Mouse (Mus musculus) ES-E14 (cell line): ENCODE results near the gene Acad12.

ENCODE experiments used
- CHD2 ChIP-seq: IDR thresholded peaks from 2 replicates; pipeline ENCODE4 v1.6.1; 2014; ENCODE audit warnings: mild to moderate bottlenecking, low read depth, low read length, inconsistent platforms
- HCFC1 ChIP-seq: IDR thresholded peaks from 2 replicates; pipeline ENCODE4 v1.6.1; 2012; ENCODE audit warnings: low read length, inconsistent platforms, borderline replicate concordance; ENCODE audit not compliant: insufficient read depth
- ZNF384 ChIP-seq: IDR thresholded peaks from 2 replicates; pipeline ENCODE4 v1.6.1; 2012; ENCODE audit warnings: low read depth, low read length, inconsistent platforms

DNA sequence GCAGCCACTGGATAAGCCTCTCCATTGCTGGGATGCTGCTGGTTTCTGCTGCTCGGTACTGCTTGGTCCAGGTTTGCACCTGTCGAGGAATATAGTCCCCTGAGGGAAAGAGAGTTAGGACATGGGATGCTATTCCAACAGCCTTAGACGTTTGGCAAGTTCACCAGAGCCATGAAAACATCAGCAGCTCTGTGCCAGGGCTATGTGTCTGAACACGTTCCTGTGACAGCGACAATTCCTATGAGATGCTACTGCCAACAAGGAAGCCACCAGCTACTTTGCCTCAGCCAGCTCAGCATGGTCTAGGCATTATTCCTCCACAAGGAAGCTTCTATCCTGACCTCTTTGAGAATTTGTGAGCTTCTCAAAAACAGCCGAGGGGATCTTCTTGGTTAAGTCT, 18.6 kb upstream of the Acad12 start:
- TF ChIP-seq ZNF384 (no peak), CHD2 (no peak), HCFC1 (no peak)
